Mouse (Mus musculus) c-Kit-positive CD71-negative TER-119-negative erythroid progenitor cells, embryonic 14.5 days (primary cell): ENCODE data around the gene Gm37240.

ENCODE experiments used
- DNase-seq: peaks from one replicate; pipeline ENCODE4 v3.0.0-alpha.2; 2013; ENCODE audit warnings: low read depth

Gm37240 gene

GRCm38 (mm10) chr3:85827283-85827682 lies 60.0 kb downstream of the Gm37240 start:
- DNase-seq = no peak

- no peak for DNase-seq
Measured at GRCm38 (mm10) chr3:85820839-85821548, 66.3 kb downstream of the Gm37240 start.

DNA sequence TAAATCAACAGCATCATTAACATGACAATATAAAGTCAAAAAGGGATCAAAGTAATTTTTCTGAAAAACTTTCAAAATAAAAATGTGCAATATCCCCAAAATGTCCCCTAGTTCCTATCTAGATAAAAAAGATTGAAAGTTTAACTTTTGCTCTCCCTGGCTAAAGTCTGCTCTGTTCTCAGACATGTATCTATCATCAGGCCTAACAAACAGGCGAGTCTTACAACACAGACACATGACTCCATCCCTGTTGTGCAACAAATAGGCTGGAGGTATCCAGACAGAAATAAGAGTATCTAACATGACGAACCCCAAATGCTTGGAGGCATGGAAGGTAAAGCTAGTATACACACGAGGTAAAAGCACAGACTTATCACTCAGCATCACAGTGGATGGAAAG lies 68.0 kb downstream of the Gm37240 start:
- DNase-seq = no peak

DNA sequence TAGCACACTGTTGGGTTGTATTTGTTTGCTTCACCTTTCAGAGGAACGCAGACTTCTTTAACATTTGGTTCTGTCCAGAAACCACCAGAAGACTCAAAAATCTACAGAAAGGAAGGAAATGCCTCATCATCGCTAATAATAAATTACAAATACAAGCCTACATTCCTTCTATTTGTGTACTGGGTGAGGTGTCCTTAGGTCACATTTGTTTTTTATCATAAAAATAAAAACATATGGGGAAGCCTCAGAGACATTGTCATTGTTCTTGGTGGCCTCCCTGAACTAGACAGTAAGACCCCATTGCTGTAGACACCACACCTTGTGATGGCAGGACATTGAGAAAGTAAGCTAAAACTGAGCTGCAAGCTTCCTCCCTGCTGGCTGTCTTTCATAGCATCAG lies 70.1 kb downstream of the Gm37240 start, which contains the start of gene Fam160a1:
Fam160a1 (minus strand) TSS at position 101 of the 400 bp plus-strand sequence.
- no peak for DNase-seq

DNA sequence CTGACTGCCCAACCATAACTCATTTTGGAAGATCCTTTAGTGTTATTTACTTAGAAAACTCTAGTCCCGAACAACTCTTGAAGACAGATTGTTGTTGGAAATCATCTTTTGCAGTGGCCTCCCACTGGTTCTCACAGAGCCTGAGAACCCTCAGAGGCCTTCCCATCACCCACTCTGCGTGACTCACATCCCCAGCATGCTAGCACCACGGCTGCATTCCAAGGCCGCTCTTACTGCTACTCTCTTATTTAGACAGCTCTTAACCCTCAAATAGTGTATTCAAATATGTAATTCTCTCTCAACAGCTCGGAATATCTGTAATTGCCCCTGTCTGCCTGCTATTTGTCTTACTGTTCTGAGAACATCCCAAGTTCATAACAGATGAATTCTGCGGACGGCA lies 73.1 kb downstream of the Gm37240 start:
- DNase-seq = no peak

DNA sequence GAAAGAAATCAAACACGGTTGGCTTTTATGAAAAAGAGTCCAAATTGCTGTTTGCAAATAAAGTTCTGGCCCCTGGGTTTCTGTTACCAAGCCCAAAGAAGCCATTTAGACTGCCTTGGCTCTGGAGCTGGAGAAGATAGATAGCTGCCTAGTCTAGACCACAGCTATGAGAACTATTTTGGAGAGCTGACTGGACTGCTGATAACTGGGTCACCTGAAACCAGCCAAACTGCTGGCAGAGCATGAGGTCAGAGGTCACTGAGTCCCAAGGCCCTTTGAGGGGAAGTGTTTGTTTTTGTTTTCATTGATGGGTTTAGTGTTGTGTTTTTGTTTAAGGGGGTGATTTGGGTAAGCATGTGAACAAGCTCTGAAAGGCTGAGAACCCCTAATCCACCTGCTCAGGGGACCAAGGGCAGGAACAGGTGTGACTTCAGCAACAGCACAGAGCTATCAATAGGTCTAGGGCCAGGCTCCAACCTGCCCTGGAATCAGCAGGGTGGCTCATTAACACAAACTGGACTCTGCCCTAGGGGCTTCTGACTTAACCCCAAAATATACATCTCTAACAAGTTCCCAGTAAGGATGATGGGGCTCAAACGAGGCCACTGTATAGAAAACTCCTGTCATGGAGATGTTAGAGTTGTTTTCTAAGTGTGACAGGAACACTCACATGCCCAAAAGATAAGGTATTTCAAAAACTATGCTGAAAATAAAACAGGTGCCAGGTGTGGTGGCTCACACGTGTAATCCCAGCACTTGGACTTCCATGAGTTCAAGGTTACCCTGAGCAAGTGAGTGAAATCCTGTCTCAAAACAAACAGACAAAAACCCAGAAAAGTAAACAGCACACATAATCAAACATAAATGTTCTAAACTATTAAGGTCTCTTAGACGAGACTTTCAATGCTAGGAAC lies 74.0 kb downstream of the Gm37240 start:
- DNase-seq = no peak

GRCm38 (mm10) chr3:85812010-85812409 lies 75.3 kb downstream of the Gm37240 start:
- DNase-seq = no peak

DNA sequence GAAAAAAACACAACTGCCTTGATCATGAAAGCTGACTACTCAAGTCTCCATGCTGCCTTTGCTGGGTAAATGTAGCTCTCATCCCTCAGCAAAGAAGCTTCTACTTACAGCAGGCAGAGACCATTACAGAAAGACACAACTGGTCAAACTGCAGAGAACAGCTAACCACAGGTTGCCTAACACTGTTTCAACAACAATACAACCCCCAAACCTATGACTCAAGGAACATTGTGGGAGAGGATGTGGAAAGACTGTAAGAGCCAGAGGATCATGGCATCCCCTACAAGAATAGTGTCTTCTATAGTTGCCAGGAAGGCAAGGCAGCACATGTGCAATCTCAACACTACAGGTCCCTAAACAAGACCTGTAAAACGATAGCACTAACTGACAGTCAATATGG lies 94.2 kb downstream of the Gm37240 start:
- DNase-seq = no peak

DNA sequence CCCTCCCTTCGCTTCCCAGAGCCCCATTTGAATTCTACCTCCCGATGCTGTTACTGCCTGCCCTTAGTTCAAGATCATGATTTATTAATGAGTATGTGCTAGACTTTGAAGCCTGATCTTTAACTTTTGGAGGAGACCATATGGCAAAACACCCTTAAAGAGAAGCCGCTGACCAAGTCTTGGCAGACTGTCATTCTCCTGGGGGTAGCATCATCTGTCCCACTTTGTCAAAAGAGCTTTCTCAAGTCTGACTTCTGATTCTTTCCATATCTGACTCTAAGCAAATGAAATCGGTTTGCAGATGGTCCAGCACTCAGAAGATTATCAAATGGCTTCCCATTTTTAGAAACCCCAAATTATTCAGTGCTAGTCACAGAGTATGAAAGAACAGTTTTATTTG lies 97.6 kb downstream of the Gm37240 start:
- no peak for DNase-seq

- DNase-seq = no peak
Measured at GRCm38 (mm10) chr3:85786501-85786900, 100.8 kb downstream of the Gm37240 start.

DNA sequence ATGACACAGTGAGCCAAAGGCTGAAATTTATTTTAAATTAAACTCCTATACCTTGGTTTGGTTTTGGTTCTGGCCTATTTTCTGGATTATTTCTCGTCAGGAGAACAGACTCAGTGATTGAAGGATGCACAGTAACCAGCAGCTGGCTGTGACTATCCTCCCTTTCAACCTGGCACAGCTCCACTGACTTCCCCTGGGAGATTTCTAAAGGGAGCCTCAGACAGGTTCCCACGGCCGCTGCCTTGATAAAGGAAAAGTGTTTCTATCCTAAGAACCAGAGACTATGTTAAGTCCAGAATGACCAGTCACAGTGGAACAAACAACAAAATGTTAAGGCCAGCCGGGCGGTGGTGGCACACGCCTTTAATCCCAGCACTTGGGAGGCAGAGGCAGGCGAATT lies 106.4 kb downstream of the Gm37240 start:
- DNase-seq = no peak

DNA sequence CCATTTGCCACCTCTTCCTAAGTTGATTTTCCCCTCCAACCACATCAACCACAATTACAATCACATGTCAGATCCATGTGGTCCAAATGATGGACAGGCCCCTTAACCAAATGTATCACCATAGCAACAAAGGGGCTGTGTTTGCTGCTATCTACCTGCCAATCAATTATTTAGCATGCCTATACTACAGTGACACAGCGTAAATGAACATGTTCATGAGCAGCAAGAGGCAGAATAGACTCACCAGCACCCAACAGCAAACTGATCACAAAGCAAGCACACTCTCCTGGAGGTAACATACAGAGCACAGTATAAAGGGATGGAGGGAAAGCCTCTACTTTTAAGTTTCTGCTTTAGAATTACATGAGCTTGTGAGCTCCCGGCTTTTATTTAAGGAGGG lies 107.0 kb downstream of the Gm37240 start:
- DNase-seq = no peak

GRCm38 (mm10) chr3:85777841-85778240 lies 109.5 kb downstream of the Gm37240 start:
- DNase-seq = no peak

DNA sequence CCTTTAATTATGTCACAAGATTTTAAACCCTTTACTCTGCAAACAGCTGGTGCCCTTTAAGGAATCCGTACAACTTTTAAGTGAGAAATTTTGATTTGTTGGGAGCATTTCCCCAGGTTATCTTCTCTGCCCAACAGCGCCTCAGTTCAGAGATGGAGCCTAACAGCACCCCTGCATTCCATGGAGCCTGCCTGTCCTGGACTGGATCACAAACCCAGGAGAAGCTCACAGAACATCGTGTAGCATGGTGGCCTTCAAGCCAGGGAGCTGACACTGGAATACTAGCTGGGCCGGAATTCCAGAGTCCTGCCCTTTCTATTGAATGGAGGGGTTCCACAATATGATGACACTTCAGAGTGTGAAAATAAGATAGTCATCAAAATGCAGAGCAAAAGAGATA lies 110.0 kb downstream of the Gm37240 start:
- DNase-seq = no peak

DNA sequence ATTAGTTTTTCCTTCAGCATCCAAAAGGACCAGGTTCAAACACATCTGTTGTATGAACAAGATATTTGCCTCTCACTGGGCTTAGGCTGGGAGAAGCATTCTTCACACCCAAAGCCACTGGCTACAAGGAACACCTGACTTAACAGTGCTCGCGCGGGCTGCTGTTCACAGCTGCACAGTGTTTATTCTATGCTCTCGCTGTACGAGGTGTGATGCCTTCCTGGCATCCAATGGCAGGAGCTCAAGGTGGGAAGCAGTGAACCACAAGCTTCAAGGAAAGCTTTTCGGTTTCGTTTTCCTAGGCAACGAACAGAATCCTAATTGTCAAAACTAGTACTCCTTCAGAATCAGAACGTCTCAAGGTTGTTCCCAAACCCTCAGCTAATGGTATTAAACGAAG lies 110.6 kb downstream of the Gm37240 start:
- no peak for DNase-seq

DNA sequence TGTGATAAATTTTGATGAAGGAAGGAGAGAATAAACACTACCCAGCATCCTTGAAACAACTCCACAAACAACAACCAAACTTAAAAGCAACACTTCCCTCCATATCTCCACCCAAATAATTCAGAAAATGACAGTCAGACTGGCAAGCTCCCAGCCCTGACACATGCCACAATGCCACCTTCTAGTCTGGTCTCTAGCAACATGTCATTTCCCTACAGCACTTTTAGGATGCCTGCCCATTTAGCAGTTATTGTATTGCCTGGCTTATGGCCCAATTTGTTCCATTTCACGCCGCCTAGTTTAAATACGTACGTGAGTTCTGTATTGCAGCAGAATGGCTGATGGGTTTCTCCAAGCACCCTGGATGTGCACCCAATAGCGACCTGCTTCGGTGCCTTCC lies 111.2 kb downstream of the Gm37240 start:
- no peak for DNase-seq

DNA sequence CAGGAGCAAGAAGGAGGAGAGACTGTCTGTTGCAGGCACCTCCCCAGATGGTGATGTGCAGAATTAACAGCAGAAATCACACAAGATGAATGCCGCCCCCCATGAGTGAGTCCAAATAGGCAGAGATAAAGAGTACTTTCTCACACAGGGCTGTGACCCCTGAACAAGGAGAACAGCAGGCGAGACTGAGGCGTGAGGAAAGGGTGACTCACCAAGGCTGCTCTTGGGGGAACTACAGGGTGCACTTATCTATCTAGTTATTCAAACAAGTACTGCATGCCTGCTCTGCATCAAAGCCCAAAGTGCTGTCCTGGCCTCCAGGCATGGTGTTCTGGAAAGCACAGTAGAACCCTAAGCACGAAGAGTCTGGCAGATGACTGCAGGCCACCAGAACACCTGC lies 113.4 kb downstream of the Gm37240 start:
- no peak for DNase-seq

GRCm38 (mm10) chr3:85773425-85773824 lies 113.9 kb downstream of the Gm37240 start:
- no peak for DNase-seq

DNA sequence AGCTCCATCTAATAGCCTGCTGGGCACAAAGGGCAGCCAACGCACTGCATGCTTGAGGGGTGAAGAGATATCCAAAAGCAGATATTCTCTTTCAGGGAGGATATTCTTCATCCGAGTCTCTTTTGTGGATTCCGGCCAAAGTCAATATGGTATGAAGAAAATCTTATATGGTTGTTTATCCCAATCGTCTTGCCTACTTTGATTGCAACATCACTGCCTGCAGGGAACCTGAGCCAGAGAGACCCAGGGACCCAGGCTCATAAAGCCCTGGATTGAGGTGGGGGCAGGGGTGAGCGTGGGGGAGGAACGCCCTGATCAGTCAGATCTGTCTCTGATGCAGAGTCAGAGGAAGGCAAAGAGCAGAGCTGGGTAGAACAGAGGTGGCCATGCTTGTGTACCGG lies 122.4 kb downstream of the Gm37240 start:
- no peak for DNase-seq

- DNase-seq = no peak
Measured at GRCm38 (mm10) chr3:85764008-85764834, 123.1 kb downstream of the Gm37240 start.

DNA sequence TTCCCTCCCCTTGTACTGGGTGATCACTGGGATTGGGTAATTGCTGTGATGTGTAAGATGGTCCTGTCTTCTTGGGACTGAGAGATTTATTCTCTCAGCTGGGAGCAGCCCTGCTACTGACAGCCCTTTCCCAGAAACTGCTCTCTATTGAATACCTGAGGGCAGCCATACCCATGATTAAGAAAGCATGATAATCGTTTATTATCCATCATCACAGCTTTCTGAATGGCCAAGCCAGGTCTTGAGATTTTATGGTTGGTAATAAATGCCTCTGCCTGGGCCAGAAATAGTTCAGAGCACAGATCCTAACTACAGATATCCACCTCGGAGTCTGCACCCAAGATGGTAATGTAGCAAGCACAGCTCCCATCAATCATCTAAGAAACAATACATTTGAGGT lies 129.4 kb downstream of the Gm37240 start:
- DNase-seq = no peak

DNA sequence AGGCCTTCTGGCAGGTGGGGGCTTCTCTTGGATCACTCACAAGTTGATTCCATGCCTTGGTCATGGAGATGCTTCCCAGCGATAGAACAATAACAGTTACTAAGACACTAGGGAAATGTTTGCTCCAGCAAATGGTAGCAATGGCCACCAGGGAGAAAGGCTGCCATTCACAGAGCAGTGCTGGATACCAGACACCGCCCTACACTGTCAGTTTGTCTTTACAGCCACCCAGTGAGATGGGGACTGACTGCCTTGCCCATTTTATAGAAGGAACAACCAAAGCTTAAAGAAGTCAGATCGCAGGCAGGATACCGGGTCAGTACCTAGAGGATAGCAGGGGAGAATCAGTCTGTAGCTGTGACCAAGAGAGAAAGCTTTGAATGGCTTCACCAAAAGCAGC lies 129.9 kb downstream of the Gm37240 start:
- DNase-seq = no peak
